Mouse (Mus musculus) forebrain, embryonic 13.5 days (tissue): ENCODE data around the gene Elovl3. TPM values are rescaled to one million over a fixed set of nuclear protein-coding genes. Genes with fewer than 3 reads are reported as not detected.
"Not testable (repeated sequence)": the region's sequence is repeated elsewhere in the genome, so short reads cannot be mapped to it uniquely, and the experiment has no call there.

Experiments
- ATAC-seq: fragments of 200-750 bp; cut with Nextera tagmentation; 2 replicates; pipeline ENCODE4 v1.8.0; 2017
- H3K27ac ChIP-seq: fragments of 300-500 bp; sonication (generic); 2 replicates; pipeline ENCODE4 v1.5.1; 2015; ENCODE audit warnings: inconsistent platforms, mild to moderate bottlenecking, moderate library complexity
- H3K27me3 ChIP-seq: fragments of 300-500 bp; sonication (generic); 2 replicates; pipeline ENCODE4 v1.6.1; 2015; ENCODE audit warnings: mild to moderate bottlenecking, inconsistent platforms
- H3K36me3 ChIP-seq: fragments of 300-500 bp; sonication (generic); 2 replicates; pipeline ENCODE4 v1.6.1; 2015; ENCODE audit warnings: mild to moderate bottlenecking, inconsistent platforms; ENCODE audit not compliant: poor library complexity, severe bottlenecking
- H3K4me1 ChIP-seq: fragments of 300-500 bp; sonication (generic); 2 replicates; pipeline ENCODE4 v1.6.1; 2015; ENCODE audit warnings: inconsistent platforms
- H3K4me2 ChIP-seq: fragments of 300-500 bp; sonication (generic); 2 replicates; pipeline ENCODE4 v1.6.1; 2015; ENCODE audit warnings: inconsistent platforms, mild to moderate bottlenecking, moderate library complexity
- H3K4me3 ChIP-seq: fragments of 300-500 bp; sonication (generic); 2 replicates; pipeline ENCODE4 v1.5.1; 2015; ENCODE audit warnings: mild to moderate bottlenecking, inconsistent platforms
- H3K9ac ChIP-seq: fragments of 300-500 bp; sonication (generic); 2 replicates; pipeline ENCODE4 v1.6.1; 2015; ENCODE audit warnings: mild to moderate bottlenecking, inconsistent platforms
- H3K9me3 ChIP-seq: fragments of 300-500 bp; sonication (generic); replicated peaks from 2 replicates; pipeline ENCODE4 v1.6.1; 2016; ENCODE audit warnings: inconsistent platforms
- WGBS: fragments of 180-500 bp; shearing (Covaris S2); methylation state at CpG from one replicate; pipeline ENCODE4 v1.1.7; 2015; 5-methylcytosine and 5-hydroxymethylcytosine counted together
- polyA plus RNA-seq: library from polyadenylated mRNA; unstranded; fragments of >200 nt; fragmentation: Nextera tagmentation; extraction: Ambion mirVana; gene quantifications from 2 replicates; pipeline ENCODE4 v1.2.1, GENCODE M21; 2015

The Elovl3 gene
- polyA plus RNA-seq, 1 experiment from 2014 or later = not detected

GRCm38 (mm10) chr19:46110781-46111180 lies 20.9 kb upstream of the Elovl3 start:
- no peak overlapping the region for H3K4me3 ChIP-seq
- 89% methylated on average over 5 of the region's 5 CpGs for whole genome bisulfite sequencing
- no peaks in the 10 kb centered on the region for H3K4me1 ChIP-seq

DNA sequence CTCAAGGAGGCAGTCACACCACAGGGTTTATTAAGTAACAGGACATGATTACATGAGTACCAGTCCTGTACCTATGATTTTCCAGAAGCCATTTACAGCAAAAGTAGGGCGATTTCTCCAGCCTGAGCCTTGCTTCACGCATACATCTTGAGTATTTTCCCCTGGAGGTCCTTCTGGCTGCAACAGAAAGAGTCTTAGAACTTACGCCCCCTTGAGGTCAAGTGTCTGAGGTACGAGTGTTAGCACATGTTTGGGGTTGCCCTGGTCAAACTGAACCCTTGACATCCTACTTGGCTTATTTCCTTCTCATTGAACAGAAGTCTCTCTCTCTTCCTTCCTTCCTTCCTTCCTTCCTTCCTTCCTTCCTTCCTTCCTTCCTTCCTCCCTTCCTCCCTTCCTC lies 17.1 kb upstream of the Elovl3 start:
- H3K27ac ChIP-seq = no peak overlapping the region
- H3K4me3 ChIP-seq = no peak overlapping the region
- H3K27me3 ChIP-seq = no peaks in the 10 kb centered on the region
- H3K9ac ChIP-seq = no peak overlapping the region
- H3K4me1 ChIP-seq = no peaks in the 10 kb centered on the region
- H3K36me3 ChIP-seq = no peaks in the 10 kb centered on the region
- H3K9me3 ChIP-seq = no peaks in the 10 kb centered on the region
- WGBS = 60% methylated on average over 4 of the region's 4 CpGs
- ATAC-seq = no peak
- H3K4me2 ChIP-seq = no peak overlapping the region

More at GRCm38 (mm10) chr19:46110781-46111180, 20.9 kb upstream of the Elovl3 start:
- no peaks in the 10 kb centered on the region for H3K9me3 ChIP-seq
- no peak overlapping the region for H3K27ac ChIP-seq
- no peaks in the 10 kb centered on the region for H3K36me3 ChIP-seq
- H3K9ac ChIP-seq = no peak overlapping the region
- no peaks in the 10 kb centered on the region for H3K27me3 ChIP-seq
- H3K4me2 ChIP-seq = no peak overlapping the region
- no peak for ATAC-seq

DNA sequence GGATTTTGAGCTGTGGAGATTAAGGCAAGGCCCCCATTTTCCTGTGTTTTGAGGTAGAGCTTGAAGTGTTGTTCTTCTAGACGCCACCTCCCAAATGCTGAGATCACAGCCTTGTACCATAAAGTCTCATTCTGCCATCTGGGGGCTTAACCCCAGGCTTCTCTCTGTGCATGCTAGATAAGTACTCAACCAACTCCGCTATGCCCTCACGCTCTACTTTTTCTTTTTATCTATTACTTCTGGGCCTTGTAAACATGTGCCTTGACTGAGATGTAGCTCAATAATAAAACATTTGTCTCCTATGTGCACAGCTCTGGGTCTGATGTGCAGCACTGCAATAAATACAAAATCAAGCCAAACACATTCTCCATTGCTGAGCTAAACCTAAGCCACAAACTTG lies 12.2 kb upstream of the Elovl3 start:
- Histone ChIP-seq H3K36me3 (no peaks in the 10 kb centered on the region), H3K4me2 (no peak overlapping the region), H3K9ac (no peak overlapping the region), H3K9me3 (no peaks in the 10 kb centered on the region), H3K4me1 (no peaks in the 10 kb centered on the region), H3K27ac (no peak overlapping the region), H3K4me3 (no peak overlapping the region), H3K27me3 (no peaks in the 10 kb centered on the region)
- ATAC-seq = no peak
- 93% methylated on average over 3 of the region's 3 CpGs for WGBS

GRCm38 (mm10) chr19:46120872-46121271 lies 10.8 kb upstream of the Elovl3 start:
- 73% methylated on average over 6 of the region's 6 CpGs for WGBS
- no peak overlapping the region for H3K4me2 ChIP-seq
- ATAC-seq = no peak
- no peak overlapping the region for H3K4me3 ChIP-seq
- H3K9ac ChIP-seq = no peak overlapping the region
- H3K36me3 ChIP-seq = no peaks in the 10 kb centered on the region
- H3K4me1 ChIP-seq = no peaks in the 10 kb centered on the region
- no peak overlapping the region for H3K27ac ChIP-seq
- H3K9me3 ChIP-seq = no peaks in the 10 kb centered on the region
- no peaks in the 10 kb centered on the region for H3K27me3 ChIP-seq

DNA sequence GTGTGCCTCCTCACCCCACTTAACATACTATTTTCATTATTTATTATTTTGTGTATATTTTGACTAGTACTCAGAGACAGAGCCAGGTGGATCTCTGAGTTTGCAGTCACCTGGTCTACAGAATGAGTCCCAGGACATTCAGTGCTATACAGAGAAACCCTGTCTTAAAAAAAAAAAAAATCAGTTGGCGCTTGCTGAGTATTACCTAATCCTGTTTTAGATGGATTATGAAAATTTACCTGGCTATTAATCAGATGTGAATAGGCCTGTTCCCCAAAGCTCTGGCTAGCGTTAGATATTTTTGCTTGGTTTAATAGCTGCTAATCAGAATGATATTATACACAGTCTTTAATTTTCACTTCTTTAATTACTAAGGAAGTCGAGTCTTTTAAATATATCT lies 7.8 kb upstream of the Elovl3 start:
- no peaks in the 10 kb centered on the region for H3K9me3 ChIP-seq
- H3K4me3 ChIP-seq = no peak overlapping the region
- 86% methylated on average over 3 of the region's 3 CpGs for WGBS
- H3K4me2 ChIP-seq = no peak overlapping the region
- no peak overlapping the region for H3K27ac ChIP-seq
- no peaks in the 10 kb centered on the region for H3K4me1 ChIP-seq
- no peak overlapping the region for H3K9ac ChIP-seq
- no peaks in the 10 kb centered on the region for H3K36me3 ChIP-seq
- no peak for ATAC-seq
- peaks cover 13% of the 10 kb centered on the region; the same call in 1 of the 2 replicates for H3K27me3 ChIP-seq

DNA sequence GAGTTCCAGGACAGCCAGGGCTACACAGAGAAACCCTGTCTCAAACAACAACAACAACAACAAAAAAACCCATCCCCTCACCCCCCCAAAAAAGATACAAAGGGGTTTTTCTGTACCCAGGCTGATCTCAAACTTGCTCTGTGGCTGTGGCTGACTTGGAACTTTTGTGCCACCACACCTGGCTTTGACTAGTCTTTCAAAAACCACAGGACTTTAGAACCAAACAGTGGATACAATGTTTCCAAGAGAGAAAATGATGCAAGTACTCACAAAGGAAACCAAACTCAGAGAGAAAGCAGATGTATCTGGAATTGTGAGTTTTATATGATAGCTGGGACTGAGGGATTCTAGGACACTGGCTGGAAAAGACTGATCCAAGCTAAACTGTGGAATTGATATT lies 7.0 kb upstream of the Elovl3 start:
- Histone ChIP-seq H3K9me3 (no peaks in the 10 kb centered on the region), H3K4me3 (no peak overlapping the region), H3K4me1 (no peaks in the 10 kb centered on the region), H3K27me3 (peaks cover 13% of the 10 kb centered on the region; the same call in 1 of the 2 replicates), H3K27ac (no peak overlapping the region), H3K9ac (no peak overlapping the region), H3K4me2 (no peak overlapping the region), H3K36me3 (no peaks in the 10 kb centered on the region)
- ATAC-seq = no peak

DNA sequence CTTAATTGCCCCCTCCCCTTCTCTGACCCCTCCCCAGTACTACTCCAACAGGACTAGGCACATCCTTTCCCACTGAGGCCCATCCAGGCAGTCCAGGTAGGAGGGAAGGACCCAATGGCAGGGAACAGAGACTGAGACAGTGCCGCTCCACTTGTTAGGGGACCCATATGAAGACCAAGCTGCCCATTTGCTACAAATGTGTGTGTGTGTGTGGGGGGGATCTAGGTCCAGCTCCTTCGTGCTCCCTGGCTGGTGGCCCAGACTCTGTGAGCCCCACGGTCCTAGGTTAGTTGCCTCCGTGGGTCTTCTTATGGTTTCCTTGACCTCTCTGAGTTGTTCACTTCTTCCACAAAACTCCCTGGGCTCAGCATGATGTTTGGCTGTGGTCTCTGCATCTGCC lies 5.4 kb upstream of the Elovl3 start:
- no peak for ATAC-seq
- Histone ChIP-seq H3K27me3 (peaks cover 26% of the 10 kb centered on the region), H3K9ac (no peak overlapping the region), H3K27ac (no peak overlapping the region), H3K9me3 (no peaks in the 10 kb centered on the region), H3K4me3 (no peak overlapping the region), H3K36me3 (no peaks in the 10 kb centered on the region), H3K4me2 (no peak overlapping the region), H3K4me1 (no peaks in the 10 kb centered on the region)
- 91% methylated on average over 4 of the region's 4 CpGs for WGBS

- 77% methylated on average over 6 of the region's 6 CpGs for WGBS
- H3K4me1 ChIP-seq, H3K4me2 ChIP-seq, H3K27ac ChIP-seq, H3K36me3 ChIP-seq, H3K9me3 ChIP-seq, H3K9ac ChIP-seq, ATAC-seq, H3K4me3 ChIP-seq: not testable (repeated sequence)
- H3K27me3 ChIP-seq = peaks cover 60% of the 10 kb centered on the region
Observed at GRCm38 (mm10) chr19:46129737-46130136, 2.0 kb upstream of the Elovl3 start.

DNA sequence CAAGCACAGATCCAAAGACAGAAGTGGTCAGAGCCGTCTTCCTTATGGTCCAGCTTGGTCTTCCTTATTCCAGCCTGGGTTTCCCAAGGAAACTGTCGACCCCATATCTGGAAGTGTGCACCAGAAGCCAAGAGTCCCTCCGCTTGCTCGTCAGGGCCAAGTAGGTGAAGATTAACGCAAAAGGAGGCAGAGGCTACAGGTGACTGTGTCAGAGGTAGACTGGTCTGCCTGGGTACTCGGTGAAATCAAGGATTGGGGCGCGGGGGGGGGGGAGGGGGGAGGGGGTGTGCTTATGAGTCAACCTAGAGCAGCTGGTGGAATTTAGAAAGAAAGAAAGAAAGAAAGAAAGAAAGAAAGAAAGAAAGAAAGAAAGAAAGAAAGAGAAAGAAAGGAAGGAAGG lies 414 bp upstream of the Elovl3 start:
- H3K4me2 ChIP-seq = peak overlapping the region; percentile 51

GRCm38 (mm10) chr19:46132577-46132976 lies 880 bp downstream of the Elovl3 start:
- no peak overlapping the region for H3K4me2 ChIP-seq
- no peaks in the 10 kb centered on the region for H3K36me3 ChIP-seq
- no peak overlapping the region for H3K9ac ChIP-seq
- no peak overlapping the region for H3K27ac ChIP-seq
- WGBS = 25% methylated on average over 6 of the region's 6 CpGs
- peaks cover 27% of the 10 kb centered on the region for H3K4me1 ChIP-seq
- peaks cover 80% of the 10 kb centered on the region for H3K27me3 ChIP-seq
- H3K4me3 ChIP-seq = no peak overlapping the region
- no peaks in the 10 kb centered on the region for H3K9me3 ChIP-seq
- no peak for ATAC-seq

More for the DNA sequence above, 414 bp upstream of the Elovl3 start:
- H3K9ac ChIP-seq = no peak overlapping the region
- no peaks in the 10 kb centered on the region for H3K9me3 ChIP-seq
- no peaks in the 10 kb centered on the region for H3K36me3 ChIP-seq
- no peak overlapping the region for H3K27ac ChIP-seq
- no peak for ATAC-seq
- peaks cover 73% of the 10 kb centered on the region for H3K27me3 ChIP-seq
- WGBS = 8% methylated on average over 6 of the region's 8 CpGs
- H3K4me1 ChIP-seq = peaks cover 17% of the 10 kb centered on the region
- H3K4me3 ChIP-seq = peak overlapping the region; percentile 20; the same call in 1 of the 2 replicates

DNA sequence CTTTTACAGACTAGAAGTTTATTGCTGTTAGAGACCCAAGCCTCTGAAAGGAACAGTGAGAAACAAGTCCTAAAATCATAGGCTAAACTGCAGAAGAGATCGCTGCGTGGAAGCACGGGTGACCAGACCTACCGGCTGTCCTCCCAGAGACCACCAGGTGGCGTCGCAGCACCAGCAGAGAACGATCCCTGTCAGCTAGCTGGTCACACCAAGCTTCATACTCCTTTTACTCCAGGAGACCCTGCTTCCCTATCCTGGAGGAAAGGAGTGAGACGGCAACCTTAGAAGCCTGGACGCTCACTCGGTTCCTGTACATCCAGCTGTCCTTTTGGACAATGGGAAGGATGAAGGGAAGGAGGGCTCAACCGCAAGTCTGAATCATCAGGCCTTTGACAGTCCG lies 3.6 kb downstream of the Elovl3 start:
- WGBS = 1% methylated on average over 12 of the region's 12 CpGs
- H3K9me3 ChIP-seq = no peaks in the 10 kb centered on the region
- peaks cover 91% of the 10 kb centered on the region for H3K27me3 ChIP-seq
- peak; percentile 83 for ATAC-seq
- no peak overlapping the region for H3K27ac ChIP-seq
- H3K4me3 ChIP-seq = peak overlapping the region; percentile 54
- H3K36me3 ChIP-seq = no peaks in the 10 kb centered on the region
- H3K4me2 ChIP-seq = peak overlapping the region; percentile 94
- H3K4me1 ChIP-seq = peaks cover 27% of the 10 kb centered on the region
- H3K9ac ChIP-seq = peak overlapping the region; percentile 61; the same call in 1 of the 2 replicates

- H3K4me1 ChIP-seq = peaks cover 32% of the 10 kb centered on the region
- no peak overlapping the region for H3K27ac ChIP-seq
- H3K27me3 ChIP-seq = peaks cover 91% of the 10 kb centered on the region
- no peaks in the 10 kb centered on the region for H3K36me3 ChIP-seq
- no peaks in the 10 kb centered on the region for H3K9me3 ChIP-seq
- under 1% methylated on average over 74 of the region's 79 CpGs for WGBS
- H3K4me3 ChIP-seq = peak overlapping the region; percentile 54
- peak; percentile 56 for ATAC-seq
- H3K9ac ChIP-seq = peak overlapping the region; percentile 61
- peak overlapping the region; percentile 94 for H3K4me2 ChIP-seq
Observed at GRCm38 (mm10) chr19:46135789-46136638, 4.3 kb downstream of the Elovl3 start.
